Mouse (Mus musculus) G1E (cell line): ENCODE data around the gene Sc5d. TPM values are rescaled to one million over a fixed set of nuclear protein-coding genes. Genes with fewer than 3 reads are reported as not detected.

Experiments used
- ATAC-seq: 2 replicates; pipeline ENCODE4 v1.8.0; 2016; ENCODE audit warnings: mild to moderate bottlenecking; ENCODE audit not compliant: insufficient number of reproducible peaks, poor library complexity, low FRiP score, severe bottlenecking; ENCODE audit errors: extremely low read depth
- DNase-seq: peaks from one replicate; pipeline ENCODE4 v3.0.0; 2012; ENCODE audit warnings: low spot score
- H3K27me3 ChIP-seq: 2 replicates; pipeline ENCODE4 v1.6.1; 2012; ENCODE audit warnings: mild to moderate bottlenecking, low read length, inconsistent platforms; ENCODE audit not compliant: insufficient read depth
- H3K36me3 ChIP-seq: replicated peaks from 2 replicates; pipeline ENCODE3; 2012; ENCODE audit warnings: mild to moderate bottlenecking, inconsistent platforms
- H3K4me1 ChIP-seq: 2 replicates; pipeline ENCODE4 v1.6.1; 2012; ENCODE audit warnings: low read depth, low read length, inconsistent platforms, mixed read lengths; ENCODE audit not compliant: insufficient read depth
- H3K4me3 ChIP-seq: 2 replicates; pipeline ENCODE4 v1.5.1; 2012; ENCODE audit warnings: low read depth, mild to moderate bottlenecking, inconsistent platforms, low read length, moderate library complexity, mixed read lengths
- H3K9me3 ChIP-seq: replicated peaks from 2 replicates; pipeline ENCODE4 v1.6.1; 2012; ENCODE audit warnings: inconsistent platforms
- CTCF ChIP-seq: IDR thresholded peaks from 2 replicates; pipeline ENCODE4 v1.5.1; 2012; ENCODE audit warnings: low read depth, low read length, inconsistent platforms, mixed read lengths
- GATA1 ChIP-seq: IDR thresholded peaks from 2 replicates; pipeline ENCODE4 v1.6.1; 2012; ENCODE audit warnings: borderline replicate concordance, low read length, inconsistent platforms, mixed read lengths
- GATA2 ChIP-seq: IDR thresholded peaks from 2 replicates; pipeline ENCODE4 v1.6.1; 2012; ENCODE audit warnings: low read depth, low read length, inconsistent platforms, borderline replicate concordance
- POLR2AphosphoS5 ChIP-seq: IDR thresholded peaks from 2 replicates; pipeline ENCODE4 v1.6.1; 2012; ENCODE audit warnings: low read depth, low read length, inconsistent platforms; ENCODE audit not compliant: insufficient replicate concordance
- TAL1 ChIP-seq: conservative IDR thresholded peaks from 2 replicates; pipeline ENCODE4 v1.6.1; 2012; ENCODE audit warnings: low read depth, low read length, inconsistent platforms, mixed read lengths
- polyA plus RNA-seq: library from polyadenylated mRNA; stranded (reverse); fragments of >175 nt; gene quantifications from 2 replicates; pipeline ENCODE4 v1.2.3, GENCODE M21; 2012
- total RNA-seq, 2 experiments: library from RNA; stranded (forward) in 1 of 2; stranded (reverse) in 1 of 2; fragments of 200-1000 nt in 1 of 2; fragments of >200 nt in 1 of 2; fragmentation: Nextera tagmentation in 1 of 2; gene quantifications; 2 replicates each; pipeline ENCODE4 v1.2.3; 2014 to 2017

Gene Sc5d
- total and polyA plus RNA-seq, 3 experiments: 5.1 to 113 (median 64.7) TPM

- Histone ChIP-seq H3K36me3 (peaks cover 4% of the 10 kb centered on the region), H3K9me3 (no peaks in the 10 kb centered on the region), H3K4me3 (no peak overlapping the region), H3K27me3 (peaks cover 14% of the 10 kb centered on the region), H3K4me1 (peaks cover 13% of the 10 kb centered on the region)
- ATAC-seq (no peak), DNase-seq (no peak)
- TF ChIP-seq POLR2AphosphoS5 (no peak), TAL1 (no peak)
Observed at GRCm38 (mm10) chr9:42268371-42268770, 4.3 kb upstream of the Sc5d start.

GRCm38 (mm10) chr9:42265309-42265708 lies 1.3 kb upstream of the Sc5d start:
- TF ChIP-seq TAL1 (no peak), GATA2 (no peak), CTCF (no peak), POLR2AphosphoS5 (no peak), GATA1 (no peak)
- no peak for ATAC-seq
- DNase-seq: no peak
- Histone ChIP-seq H3K9me3 (no peaks in the 10 kb centered on the region), H3K27me3 (peaks cover 3% of the 10 kb centered on the region; the same call in 1 of the 2 replicates), H3K4me1 (peaks cover 29% of the 10 kb centered on the region), H3K36me3 (peaks cover 25% of the 10 kb centered on the region), H3K4me3 (no peak overlapping the region)

- Histone ChIP-seq H3K4me1 (peaks cover 32% of the 10 kb centered on the region), H3K4me3 (peak overlapping the region; percentile 86), H3K36me3 (peaks cover 41% of the 10 kb centered on the region), H3K9me3 (no peaks in the 10 kb centered on the region), H3K27me3 (no peaks in the 10 kb centered on the region)
- ATAC-seq (no peak), DNase-seq (peak; percentile 4)
- TF ChIP-seq GATA1: no peak
- TF ChIP-seq CTCF: no peak
- no peak for TF ChIP-seq POLR2AphosphoS5
- TF ChIP-seq TAL1: no peak
- TF ChIP-seq GATA2: no peak
Observed at GRCm38 (mm10) chr9:42263709-42264111, 346 bp downstream of the Sc5d start.

- Histone ChIP-seq H3K9me3 (no peaks in the 10 kb centered on the region), H3K4me1 (peaks cover 29% of the 10 kb centered on the region), H3K27me3 (no peaks in the 10 kb centered on the region), H3K4me3 (no peak overlapping the region), H3K36me3 (peaks cover 70% of the 10 kb centered on the region)
- DNase-seq (no peak), ATAC-seq (no peak)
- TF ChIP-seq POLR2AphosphoS5: no peak
- TF ChIP-seq GATA1: no peak
- TF ChIP-seq TAL1: no peak
- TF ChIP-seq CTCF: no peak
- TF ChIP-seq GATA2: no peak
Observed at GRCm38 (mm10) chr9:42260481-42260880, 3.6 kb downstream of the Sc5d start.

GRCm38 (mm10) chr9:42249112-42249511 lies 14.9 kb downstream of the Sc5d start:
- no peak for ATAC-seq
- TF ChIP-seq GATA2 (no peak), CTCF (no peak), TAL1 (no peak), POLR2AphosphoS5 (no peak), GATA1 (no peak)
- no peaks in the 10 kb centered on the region for H3K9me3 ChIP-seq
- peaks cover 6% of the 10 kb centered on the region for H3K4me1 ChIP-seq
- H3K27me3 ChIP-seq: no peaks in the 10 kb centered on the region
- no peak overlapping the region for H3K4me3 ChIP-seq
- no peak for DNase-seq
- peaks cover 43% of the 10 kb centered on the region for H3K36me3 ChIP-seq

GRCm38 (mm10) chr9:42246688-42247087 lies 17.4 kb downstream of the Sc5d start:
- DNase-seq (no peak), ATAC-seq (no peak)
- Histone ChIP-seq H3K4me3 (no peak overlapping the region), H3K9me3 (no peaks in the 10 kb centered on the region), H3K27me3 (no peaks in the 10 kb centered on the region), H3K36me3 (peaks cover 25% of the 10 kb centered on the region), H3K4me1 (peaks cover 6% of the 10 kb centered on the region)
- no peak for TF ChIP-seq GATA2
- no peak for TF ChIP-seq CTCF
- TF ChIP-seq TAL1: no peak
- no peak for TF ChIP-seq GATA1

GRCm38 (mm10) chr9:42244173-42244572 lies 19.9 kb downstream of the Sc5d start:
- DNase-seq: no peak
- TF ChIP-seq GATA1 (no peak), TAL1 (no peak), GATA2 (no peak), CTCF (no peak), POLR2AphosphoS5 (no peak)
- Histone ChIP-seq H3K36me3 (peaks cover 11% of the 10 kb centered on the region), H3K9me3 (no peaks in the 10 kb centered on the region), H3K27me3 (0 out of 2 replicates have a peak, but pooled peaks cover 2% of the 10 kb centered on the region), H3K4me3 (no peak overlapping the region), H3K4me1 (peaks cover 3% of the 10 kb centered on the region)
- ATAC-seq: no peak
